Mouse (Mus musculus) spleen, adult 2 months (tissue): Measurements from ENCODE around the gene Tex21. TPM values are rescaled to one million over a fixed set of nuclear protein-coding genes. Genes with fewer than 3 reads are reported as not detected.
"Not testable (repeated sequence)": the region's sequence is repeated elsewhere in the genome, so short reads cannot be mapped to it uniquely, and the experiment has no call there.

Experiments
- DNase-seq, 2 experiments: peaks; one replicate each; pipeline versions ENCODE4 v3.0.0 to v3.0.0-alpha.2; 2012 to 2021; ENCODE audit warnings: low spot score in 2 of 2, low read depth in 1 of 2
- H3K27ac ChIP-seq: fragments of 200-500 bp; 2 replicates; pipeline ENCODE4 v1.5.1; 2012; ENCODE audit warnings: low read length, inconsistent platforms; ENCODE audit not compliant: insufficient read depth
- H3K27me3 ChIP-seq: fragments of 200-500 bp; 2 replicates; pipeline ENCODE4 v1.6.1; 2012; ENCODE audit warnings: mild to moderate bottlenecking, moderate library complexity, low read length, inconsistent platforms; ENCODE audit not compliant: control insufficient read depth, insufficient read depth
- H3K36me3 ChIP-seq: fragments of 200-500 bp; 2 replicates; pipeline ENCODE4 v1.6.1; 2012; ENCODE audit warnings: mild to moderate bottlenecking, low read length, inconsistent platforms; ENCODE audit not compliant: control insufficient read depth, insufficient read depth
- H3K4me1 ChIP-seq: fragments of 200-500 bp; 2 replicates; pipeline ENCODE4 v1.6.1; 2011; ENCODE audit warnings: inconsistent platforms; ENCODE audit not compliant: control insufficient read depth, insufficient read depth, insufficient read length
- H3K4me3 ChIP-seq: fragments of 200-500 bp; 2 replicates; pipeline ENCODE4 v1.5.1; 2011; ENCODE audit warnings: mild to moderate bottlenecking, inconsistent platforms; ENCODE audit not compliant: insufficient read depth, insufficient read length; ENCODE audit errors: extremely low read depth
- CTCF ChIP-seq: fragments of 200-500 bp; IDR thresholded peaks from 2 replicates; pipeline ENCODE4 v1.5.1; 2011; ENCODE audit warnings: mild to moderate bottlenecking, inconsistent platforms; ENCODE audit not compliant: insufficient read depth, insufficient read length, insufficient replicate concordance; ENCODE audit errors: extremely low read depth
- POLR2A ChIP-seq: fragments of 200-500 bp; IDR thresholded peaks from 2 replicates; pipeline ENCODE4 v1.6.1; 2011; ENCODE audit warnings: low read depth, low read length, inconsistent platforms
- WGBS: fragments of 180-500 bp; shearing (Covaris S2); methylation state at CpG from one replicate; pipeline ENCODE4 v1.1.7; 2018; 5-methylcytosine and 5-hydroxymethylcytosine counted together
- polyA plus RNA-seq: library from polyadenylated mRNA; depleted of rRNA; stranded (reverse); fragments of >200 nt; gene quantifications from 2 replicates; pipeline ENCODE4 v1.2.3, GENCODE M21; 2012

Tex21 gene
- polyA plus RNA-seq, 1 experiment, result not detected

GRCm38 (mm10) chr12:76239145-76239838, 7.3 kb downstream of the Tex21 start:
- Histone ChIP-seq H3K27me3 (no peaks in the 10 kb centered on the region), H3K27ac (no peak overlapping the region), H3K4me3 (no peak overlapping the region), H3K36me3 (no peaks in the 10 kb centered on the region), H3K4me1 (no peaks in the 10 kb centered on the region)
- no peak for DNase-seq
- no peak for TF ChIP-seq CTCF
- no peak for TF ChIP-seq POLR2A
- 78% methylated on average over 10 of the region's 10 CpGs for WGBS

GRCm38 (mm10) chr12:76235253-76235652, 11.3 kb downstream of the Tex21 start:
- WGBS, result 90% methylated on average over 6 of the region's 6 CpGs

GRCm38 (mm10) chr12:76230644-76231043, 15.9 kb downstream of the Tex21 start:
- no peak overlapping the region for H3K4me3 ChIP-seq
- DNase-seq, result no peak
- TF ChIP-seq POLR2A, result no peak
- TF ChIP-seq CTCF, result no peak
- WGBS, result 86% methylated on average over 6 of the region's 6 CpGs
- no peaks in the 10 kb centered on the region for H3K36me3 ChIP-seq
- no peaks in the 10 kb centered on the region for H3K27me3 ChIP-seq
- H3K4me1 ChIP-seq, result no peaks in the 10 kb centered on the region
- H3K27ac ChIP-seq, result no peak overlapping the region

More at GRCm38 (mm10) chr12:76235253-76235652, 11.3 kb downstream of the Tex21 start:
- H3K36me3 ChIP-seq, result no peaks in the 10 kb centered on the region
- H3K4me1 ChIP-seq, result no peaks in the 10 kb centered on the region
- TF ChIP-seq CTCF (no peak), POLR2A (no peak)
- no peak for DNase-seq
- H3K27me3 ChIP-seq, result no peaks in the 10 kb centered on the region
- H3K4me3 ChIP-seq, result no peak overlapping the region
- no peak overlapping the region for H3K27ac ChIP-seq

GRCm38 (mm10) chr12:76222104-76222503, 24.4 kb downstream of the Tex21 start:
- H3K4me3 ChIP-seq, H3K36me3 ChIP-seq, H3K27ac ChIP-seq, DNase-seq, H3K4me1 ChIP-seq, H3K27me3 ChIP-seq: not testable (repeated sequence)
- 84% methylated on average over 5 of the region's 8 CpGs for WGBS

- H3K27ac ChIP-seq, result no peak overlapping the region
- WGBS, result 82% methylated on average over 11 of the region's 11 CpGs
- H3K27me3 ChIP-seq, result no peaks in the 10 kb centered on the region
- no peaks in the 10 kb centered on the region for H3K4me1 ChIP-seq
- no peak for TF ChIP-seq POLR2A
- TF ChIP-seq CTCF, result no peak
- H3K4me3 ChIP-seq, result no peak overlapping the region
- no peaks in the 10 kb centered on the region for H3K36me3 ChIP-seq
- no peak for DNase-seq
Observed at GRCm38 (mm10) chr12:76216716-76217115, 29.8 kb downstream of the Tex21 start.

- WGBS, result 62% methylated on average over 5 of the region's 5 CpGs
- TF ChIP-seq CTCF, result no peak
- TF ChIP-seq POLR2A, result no peak
- H3K27me3 ChIP-seq, result no peaks in the 10 kb centered on the region
- H3K36me3 ChIP-seq, result no peaks in the 10 kb centered on the region
- no peak for DNase-seq
- no peak overlapping the region for H3K27ac ChIP-seq
- no peak overlapping the region for H3K4me3 ChIP-seq
- H3K4me1 ChIP-seq, result no peaks in the 10 kb centered on the region
Observed at GRCm38 (mm10) chr12:76215121-76215520, 31.4 kb downstream of the Tex21 start.

GRCm38 (mm10) chr12:76209429-76209974, 37.0 kb downstream of the Tex21 start:
- H3K36me3 ChIP-seq, result no peaks in the 10 kb centered on the region
- WGBS, result 85% methylated on average over 5 of the region's 5 CpGs
- no peak overlapping the region for H3K4me3 ChIP-seq
- no peak for TF ChIP-seq CTCF
- TF ChIP-seq POLR2A, result no peak
- DNase-seq, result no peak
- no peak overlapping the region for H3K27ac ChIP-seq
- no peaks in the 10 kb centered on the region for H3K4me1 ChIP-seq
- H3K27me3 ChIP-seq, result no peaks in the 10 kb centered on the region
